Mouse (Mus musculus): ENCODE data around the gene Rhobtb1. TPM values are rescaled to one million over a fixed set of nuclear protein-coding genes. Genes with fewer than 3 reads are reported as not detected.
A peak's percentile ranks its signal among the peaks of the same experiment; 100 is the strongest.

Gene Rhobtb1
- total RNA-seq (2014; rRNA removed) (9.1 and 10.9 TPM in 2 replicates), polyA plus RNA-seq (2015; fragmentation: Nextera tagmentation; extraction: Ambion mirVana) (11.6 and 13.3 TPM in 2 replicates)

GRCm38 (mm10) chr10:69151045-69151444, at the start of gene Rhobtb1:
Rhobtb1 (plus strand) TSS chr10:69151434.
- TF ChIP-seq CTCF (IDR thresholded peaks at IDR 0.05; ENCODE audit: low read depth), result no peak
- Histone ChIP-seq H3K9ac (replicated peaks; ENCODE audit: low read length) (no peak within 1 kb of the TSS), H3K4me3 (ENCODE audit: low read length) (no peak within 1 kb of the TSS), H3K9me3 (ENCODE audit: low read length) (no peaks in the 10 kb centered on the region), H3K36me3 (ENCODE audit: insufficient read depth, low read length) (no peaks in the 10 kb centered on the region), H3K27me3 (ENCODE audit: insufficient read depth, low read length) (no peaks in the 10 kb centered on the region), H3K4me2 (ENCODE audit: low read depth, low read length) (no peak within 1 kb of the TSS), H3K27ac (no peak within 1 kb of the TSS), H3K4me1 (ENCODE audit: insufficient read depth, low read length) (no peaks in the 10 kb centered on the region)
- ATAC-seq (no peak), DNase-seq (ENCODE audit: low spot score) (no peak)
- 88% methylated on average over 20 of the region's 20 CpGs for WGBS

- no peaks in the 10 kb centered on the region for H3K27me3 ChIP-seq (ENCODE audit: insufficient read depth, low read length)
- no peaks in the 10 kb centered on the region for H3K9me3 ChIP-seq (ENCODE audit: low read length)
- no peak overlapping the region for H3K4me3 ChIP-seq (ENCODE audit: low read length)
- DNase-seq (ENCODE audit: low spot score) (peak; percentile 69), ATAC-seq (no peak)
- H3K36me3 ChIP-seq (ENCODE audit: insufficient read depth, low read length), result no peaks in the 10 kb centered on the region
- peak; percentile 72 for TF ChIP-seq CTCF (IDR thresholded peaks at IDR 0.05; ENCODE audit: low read depth)
- H3K9ac ChIP-seq (replicated peaks; ENCODE audit: low read length), result no peak overlapping the region
- H3K4me1 ChIP-seq (ENCODE audit: insufficient read depth, low read length), result no peaks in the 10 kb centered on the region
- 83% methylated on average over 4 of the region's 4 CpGs for WGBS
- no peak overlapping the region for H3K27ac ChIP-seq
- H3K4me2 ChIP-seq (ENCODE audit: low read depth, low read length), result no peak overlapping the region
Measured at GRCm38 (mm10) chr10:69101988-69102387, 49.2 kb upstream of the Rhobtb1 start.

- no peak for ATAC-seq
- Histone ChIP-seq H3K4me1 (ENCODE audit: insufficient read depth, low read length) (no peaks in the 10 kb centered on the region), H3K27ac (no peak overlapping the region), H3K9me3 (ENCODE audit: low read length) (no peaks in the 10 kb centered on the region), H3K4me2 (ENCODE audit: low read depth, low read length) (no peak overlapping the region), H3K36me3 (ENCODE audit: insufficient read depth, low read length) (no peaks in the 10 kb centered on the region), H3K4me3 (ENCODE audit: low read length) (no peak overlapping the region), H3K9ac (replicated peaks; ENCODE audit: low read length) (no peak overlapping the region), H3K27me3 (ENCODE audit: insufficient read depth, low read length) (no peaks in the 10 kb centered on the region)
- 81% methylated on average over 12 of the region's 12 CpGs for WGBS
- TF ChIP-seq CTCF (IDR thresholded peaks at IDR 0.05; ENCODE audit: low read depth), result no peak
- DNase-seq (ENCODE audit: low spot score), result no peak
Measured at GRCm38 (mm10) chr10:69104143-69104882, 46.9 kb upstream of the Rhobtb1 start.

- H3K9me3 ChIP-seq (ENCODE audit: low read length), result no peaks in the 10 kb centered on the region
- DNase-seq (ENCODE audit: low spot score) (no peak), ATAC-seq (no peak)
- no peak overlapping the region for H3K9ac ChIP-seq (replicated peaks; ENCODE audit: low read length)
- no peaks in the 10 kb centered on the region for H3K4me1 ChIP-seq (ENCODE audit: insufficient read depth, low read length)
- TF ChIP-seq CTCF (IDR thresholded peaks at IDR 0.05; ENCODE audit: low read depth), result no peak
- H3K4me2 ChIP-seq (ENCODE audit: low read depth, low read length), result no peak overlapping the region
- WGBS, result 73% methylated on average over 9 of the region's 9 CpGs
- H3K36me3 ChIP-seq (ENCODE audit: insufficient read depth, low read length), result no peaks in the 10 kb centered on the region
- H3K27me3 ChIP-seq (ENCODE audit: insufficient read depth, low read length), result no peaks in the 10 kb centered on the region
- H3K27ac ChIP-seq, result no peak overlapping the region
- no peak overlapping the region for H3K4me3 ChIP-seq (ENCODE audit: low read length)
Measured at GRCm38 (mm10) chr10:69104883-69105225, 46.4 kb upstream of the Rhobtb1 start.

- H3K9me3 ChIP-seq (ENCODE audit: low read length), result no peaks in the 10 kb centered on the region
- H3K36me3 ChIP-seq (ENCODE audit: insufficient read depth, low read length), result no peaks in the 10 kb centered on the region
- H3K27ac ChIP-seq, result no peak overlapping the region
- DNase-seq (ENCODE audit: low spot score), result no peak
- no peak for ATAC-seq
- H3K4me2 ChIP-seq (ENCODE audit: low read depth, low read length), result no peak overlapping the region
- no peak overlapping the region for H3K9ac ChIP-seq (replicated peaks; ENCODE audit: low read length)
- H3K27me3 ChIP-seq (ENCODE audit: insufficient read depth, low read length), result no peaks in the 10 kb centered on the region
- H3K4me1 ChIP-seq (ENCODE audit: insufficient read depth, low read length), result no peaks in the 10 kb centered on the region
- no peak for TF ChIP-seq CTCF (IDR thresholded peaks at IDR 0.05; ENCODE audit: low read depth)
- H3K4me3 ChIP-seq (ENCODE audit: low read length), result no peak overlapping the region
- 81% methylated on average over 1 of the region's 1 CpGs for WGBS
Measured at GRCm38 (mm10) chr10:69106796-69107195, 44.4 kb upstream of the Rhobtb1 start.

GRCm38 (mm10) chr10:69107253-69107652, 44.0 kb upstream of the Rhobtb1 start:
- ATAC-seq (no peak), DNase-seq (ENCODE audit: low spot score) (no peak)
- Histone ChIP-seq H3K4me3 (ENCODE audit: low read length) (no peak overlapping the region), H3K36me3 (ENCODE audit: insufficient read depth, low read length) (no peaks in the 10 kb centered on the region), H3K4me2 (ENCODE audit: low read depth, low read length) (no peak overlapping the region), H3K9me3 (ENCODE audit: low read length) (no peaks in the 10 kb centered on the region), H3K4me1 (ENCODE audit: insufficient read depth, low read length) (no peaks in the 10 kb centered on the region), H3K9ac (replicated peaks; ENCODE audit: low read length) (no peak overlapping the region), H3K27me3 (ENCODE audit: insufficient read depth, low read length) (no peaks in the 10 kb centered on the region), H3K27ac (no peak overlapping the region)
- no peak for TF ChIP-seq CTCF (IDR thresholded peaks at IDR 0.05; ENCODE audit: low read depth)
- WGBS, result 57% methylated on average over 8 of the region's 8 CpGs

GRCm38 (mm10) chr10:69114384-69114783, 36.9 kb upstream of the Rhobtb1 start:
- H3K4me3 ChIP-seq (ENCODE audit: low read length), result no peak overlapping the region
- H3K4me2 ChIP-seq (ENCODE audit: low read depth, low read length), result no peak overlapping the region
- no peak overlapping the region for H3K9ac ChIP-seq (replicated peaks; ENCODE audit: low read length)
- peak; percentile 26 for DNase-seq (ENCODE audit: low spot score)
- TF ChIP-seq CTCF (IDR thresholded peaks at IDR 0.05; ENCODE audit: low read depth), result 0 out of 2 replicates have a peak, but pooled peaks have one; percentile 24
- no peaks in the 10 kb centered on the region for H3K36me3 ChIP-seq (ENCODE audit: insufficient read depth, low read length)
- H3K4me1 ChIP-seq (ENCODE audit: insufficient read depth, low read length), result no peaks in the 10 kb centered on the region
- no peaks in the 10 kb centered on the region for H3K27me3 ChIP-seq (ENCODE audit: insufficient read depth, low read length)
- ATAC-seq, result no peak
- H3K27ac ChIP-seq, result no peak overlapping the region
- no peaks in the 10 kb centered on the region for H3K9me3 ChIP-seq (ENCODE audit: low read length)

Data from hindbrain, postnatal 0 days (tissue).